Mouse (Mus musculus) megakaryocyte, adult 5-6 weeks (primary cell): ENCODE data around the gene Pradc1. TPM values are rescaled to one million over a fixed set of nuclear protein-coding genes. Genes with fewer than 3 reads are reported as not detected.

ENCODE experiments used
- ATAC-seq: 2 replicates; pipeline ENCODE4 v1.8.0; 2016; ENCODE audit warnings: mild to moderate bottlenecking, inconsistent platforms; ENCODE audit not compliant: poor library complexity, severe bottlenecking
- total RNA-seq, 2 experiments: library from RNA; stranded (forward) in 1 of 2; stranded (reverse) in 1 of 2; fragments of 153-499, 151-499 nt in 1 of 2; fragments of 221-1000, 200-1000 nt in 1 of 2; gene quantifications; 2 replicates each; pipeline versions ENCODE4 v1.2.3 to v1.2.4; 2015 to 2017

The Pradc1 gene
- total RNA-seq, 2 experiments from 2014 or later: 8.7 to 24.3 TPM

GRCm38 (mm10) chr6:85399715-85400114, 52.1 kb downstream of the Pradc1 start:
- ATAC-seq: no peak

DNA sequence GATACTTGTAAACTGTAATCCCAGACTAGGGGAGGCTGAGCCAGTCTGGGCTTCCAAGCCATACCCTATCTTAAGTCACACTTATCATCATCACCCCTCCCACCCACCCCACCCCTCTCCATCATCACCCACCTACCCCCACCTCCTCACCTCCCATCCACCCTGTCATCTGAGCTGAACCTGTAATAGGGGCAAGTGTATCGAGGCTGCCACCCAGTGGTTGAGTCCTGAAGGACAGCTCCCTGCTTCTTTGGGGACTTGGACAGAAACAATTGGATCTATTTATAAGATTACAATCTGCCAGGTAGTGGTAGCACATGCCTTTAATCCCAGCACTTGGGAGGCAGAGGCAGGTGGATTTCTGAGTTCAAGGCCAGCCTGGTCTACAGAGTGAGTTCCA, 54.6 kb downstream of the Pradc1 start:
- peak; percentile 71 for ATAC-seq

Other genes with a start within 250 kb of the Pradc1 start
- 6.5 and 8.4 TPM in 2 replicates for gene Sfxn5, start 118.5 kb downstream of the Pradc1 start, total RNA-seq (2015)
- 8.4 and 13.4 TPM in 2 replicates for gene Sfxn5, start 118.5 kb downstream of the Pradc1 start, total RNA-seq (2017)
- gene Rab11fip5, start 77.3 kb downstream of the Pradc1 start, total RNA-seq (2015): 5.2 and 6.9 TPM in 2 replicates
- gene Rab11fip5, start 77.3 kb downstream of the Pradc1 start, total RNA-seq (2017): 5.8 and 6.3 TPM in 2 replicates
- gene Noto, start 28.1 kb downstream of the Pradc1 start, total RNA-seq (2015): not detected in 2 replicates
- gene Noto, start 28.1 kb downstream of the Pradc1 start, total RNA-seq (2017): not detected in 2 replicates
- gene Smyd5, start 20.0 kb downstream of the Pradc1 start, total RNA-seq (2015): 7.2 and 8.3 TPM in 2 replicates
- gene Smyd5, start 20.0 kb downstream of the Pradc1 start, total RNA-seq (2017): 10.0 and 11.2 TPM in 2 replicates
- 172 and 178 TPM in 2 replicates for gene Cct7, start 456 bp downstream of the Pradc1 start, total RNA-seq (2015)
- 167 and 192 TPM in 2 replicates for gene Cct7, start 456 bp downstream of the Pradc1 start, total RNA-seq (2017)
- not detected in 2 replicates for gene Fbxo41, start 51.0 kb upstream of the Pradc1 start, total RNA-seq (2015)
- gene Fbxo41, start 51.0 kb upstream of the Pradc1 start, total RNA-seq (2017): not detected in 2 replicates
- gene Egr4, start 61.6 kb upstream of the Pradc1 start, total RNA-seq (2015): not detected in 2 replicates
- gene Egr4, start 61.6 kb upstream of the Pradc1 start, total RNA-seq (2017): not detected in 2 replicates
- 14.0 and 14.2 TPM in 2 replicates for gene Alms1, start 135.6 kb upstream of the Pradc1 start, total RNA-seq (2015)
- 11.4 and 12.1 TPM in 2 replicates for gene Alms1, start 135.6 kb upstream of the Pradc1 start, total RNA-seq (2017)